Mouse (Mus musculus): ENCODE measurements around the gene Hs6st2.

Hs6st2 gene

DNA sequence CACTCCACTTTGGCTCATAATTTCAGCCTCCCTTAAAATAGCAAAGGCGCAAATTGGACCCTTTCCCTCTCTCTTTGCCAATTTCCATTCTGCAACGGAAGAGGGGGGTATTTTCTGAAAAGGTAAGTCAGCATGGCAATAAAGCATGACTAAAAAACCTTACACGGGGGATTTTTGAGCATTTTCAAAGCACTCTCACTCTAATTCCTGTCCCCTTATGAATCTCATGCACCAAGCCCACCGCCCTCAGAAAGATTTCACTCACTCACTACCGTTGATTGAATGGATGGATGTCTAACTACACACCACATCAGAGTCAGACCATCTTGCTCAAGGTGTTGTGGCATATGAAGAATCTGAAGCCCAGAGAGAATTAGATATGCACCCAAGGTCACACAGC lies at the start of gene Hs6st2:
Gene Hs6st2, minus strand, starts transcription at position 101 of the 400 bp plus-strand sequence.
- DNase-seq (ENCODE audit: extremely low read depth, insufficient read length, low spot score) = no peak

DNA sequence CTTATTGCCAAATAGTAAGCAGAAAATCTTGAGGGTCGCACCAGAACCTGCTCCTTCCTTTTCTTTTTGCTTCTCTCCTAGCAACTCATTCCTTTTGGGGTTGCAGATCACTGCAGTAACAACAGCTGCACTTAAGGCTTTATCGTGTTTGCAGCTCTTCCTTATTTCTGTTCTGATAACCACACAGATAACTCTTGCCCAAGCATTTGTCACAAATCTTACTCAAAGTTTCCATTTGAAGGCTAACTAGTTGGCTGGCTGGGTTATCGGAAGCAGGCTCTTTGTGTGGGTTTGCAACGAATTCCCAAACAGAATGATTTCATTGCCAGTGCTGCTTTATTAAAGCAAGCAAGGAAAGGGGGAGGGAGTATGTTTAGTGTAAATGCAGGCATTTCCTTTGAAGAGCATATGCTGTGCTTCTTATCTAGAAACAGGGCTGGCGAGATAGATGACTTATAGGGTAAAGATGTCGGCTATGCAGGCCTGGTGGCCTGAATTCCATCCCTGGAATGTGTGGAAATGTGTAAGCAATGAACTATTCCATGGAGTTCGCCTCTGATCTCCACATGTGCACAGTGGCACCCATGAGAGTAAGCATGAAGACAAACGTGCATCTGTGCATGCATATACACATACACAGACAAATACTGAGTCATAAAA lies 32.6 kb upstream of the Hs6st2 start:
- no peak for DNase-seq (ENCODE audit: extremely low read depth, insufficient read length, low spot score)

DNA sequence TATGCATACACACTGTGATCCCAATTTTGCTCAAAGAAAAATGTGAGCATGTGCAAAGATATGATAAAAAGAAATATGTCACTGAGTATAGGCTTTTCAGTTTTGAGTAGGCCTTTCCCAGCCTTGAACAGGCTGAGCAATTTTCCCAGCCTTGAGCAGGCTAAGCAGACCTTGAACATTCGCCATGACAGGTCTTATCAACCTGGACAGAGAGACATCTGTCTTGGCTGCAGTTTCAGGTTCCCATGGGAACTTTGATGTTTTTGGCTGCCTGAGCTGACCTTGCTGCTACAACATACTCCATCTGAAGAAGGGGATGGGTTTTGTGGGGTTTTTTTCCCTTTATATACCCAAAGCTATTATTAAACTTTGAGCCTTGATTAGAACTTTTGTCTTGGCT lies 31.3 kb upstream of the Hs6st2 start:
- DNase-seq (ENCODE audit: extremely low read depth, insufficient read length, low spot score) = no peak

DNA sequence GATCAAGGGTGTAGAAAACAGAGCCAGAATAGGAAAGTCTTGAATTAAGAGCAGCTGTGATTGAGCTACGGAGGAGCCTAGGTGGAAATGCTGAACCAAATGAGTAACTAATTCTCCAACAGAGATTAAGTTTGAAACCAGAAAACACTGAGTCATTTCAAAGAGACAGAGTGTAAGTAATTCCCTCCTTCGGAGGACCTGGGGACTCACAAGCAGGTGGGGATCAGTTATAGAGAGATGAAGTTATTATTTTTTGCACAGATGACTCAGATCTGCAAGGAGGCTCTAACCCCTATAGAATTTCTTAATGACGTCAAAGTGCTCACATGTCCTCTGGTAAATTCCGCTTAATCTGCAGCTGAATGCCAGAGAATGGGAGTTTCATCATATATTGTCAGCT lies 21.2 kb upstream of the Hs6st2 start:
- no peak for DNase-seq (ENCODE audit: extremely low read depth, insufficient read length, low spot score)

DNA sequence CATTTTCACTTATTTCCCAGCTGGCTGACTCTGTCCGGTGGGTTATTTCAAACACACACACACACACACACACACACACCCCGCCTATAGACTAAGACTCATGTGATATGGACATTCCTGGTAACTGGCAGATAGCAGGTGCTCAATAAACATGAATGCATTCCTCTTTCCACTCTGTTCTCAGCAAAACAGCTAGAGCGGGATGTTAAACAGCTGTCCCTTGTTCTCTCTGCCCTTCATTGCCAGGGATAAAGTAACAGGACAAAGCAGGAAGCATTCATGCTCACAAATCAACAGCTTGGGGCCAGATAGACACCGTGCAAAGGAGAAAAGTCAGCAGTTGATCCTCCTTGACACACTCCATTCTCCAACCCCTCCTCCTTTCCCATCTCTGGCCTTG lies 17.4 kb upstream of the Hs6st2 start:
- DNase-seq (ENCODE audit: extremely low read depth, insufficient read length, low spot score) = no peak

DNA sequence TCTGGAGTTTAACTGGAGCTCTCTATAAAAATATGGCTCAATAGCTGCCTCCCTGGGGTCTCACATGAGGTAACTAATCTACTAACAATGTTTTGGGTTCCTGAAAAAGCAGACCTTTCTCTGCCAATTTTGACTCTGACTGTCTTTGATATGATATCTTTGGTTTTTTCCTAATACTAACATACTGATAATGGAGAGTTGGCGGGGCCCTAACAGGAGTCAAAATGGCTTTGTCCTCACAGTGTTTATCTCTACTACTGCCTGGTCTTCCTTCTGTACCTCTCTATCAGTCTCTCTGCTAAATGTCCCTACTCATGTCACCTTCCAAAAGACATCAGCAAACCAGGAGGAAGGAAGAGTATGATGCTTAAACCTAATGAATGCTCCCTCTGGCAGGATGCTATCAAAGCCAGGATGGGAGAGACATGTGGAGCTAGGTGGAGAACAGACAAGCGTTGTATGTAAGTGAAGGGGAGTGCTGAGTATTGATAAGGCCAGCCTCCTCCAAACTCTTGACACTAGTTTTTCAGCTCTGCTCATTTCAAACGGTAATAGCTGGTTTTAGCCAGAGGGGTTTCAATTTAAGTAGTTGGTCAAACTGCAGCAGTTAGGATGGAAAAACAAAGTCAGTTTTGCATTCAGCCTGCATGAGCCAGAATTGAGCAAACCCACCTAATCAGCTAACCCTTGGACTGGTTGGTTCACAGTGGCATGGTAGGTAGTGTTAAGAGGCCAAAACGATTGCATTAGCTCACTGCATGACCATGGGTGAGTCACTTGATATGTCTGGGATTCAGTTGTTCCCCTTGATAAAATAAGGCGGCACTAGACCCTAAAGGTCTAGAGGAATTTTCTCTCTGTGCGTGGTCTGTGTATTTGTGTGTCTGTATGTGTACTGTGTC lies 4.6 kb upstream of the Hs6st2 start:
- no peak for DNase-seq (ENCODE audit: extremely low read depth, insufficient read length, low spot score)

DNA sequence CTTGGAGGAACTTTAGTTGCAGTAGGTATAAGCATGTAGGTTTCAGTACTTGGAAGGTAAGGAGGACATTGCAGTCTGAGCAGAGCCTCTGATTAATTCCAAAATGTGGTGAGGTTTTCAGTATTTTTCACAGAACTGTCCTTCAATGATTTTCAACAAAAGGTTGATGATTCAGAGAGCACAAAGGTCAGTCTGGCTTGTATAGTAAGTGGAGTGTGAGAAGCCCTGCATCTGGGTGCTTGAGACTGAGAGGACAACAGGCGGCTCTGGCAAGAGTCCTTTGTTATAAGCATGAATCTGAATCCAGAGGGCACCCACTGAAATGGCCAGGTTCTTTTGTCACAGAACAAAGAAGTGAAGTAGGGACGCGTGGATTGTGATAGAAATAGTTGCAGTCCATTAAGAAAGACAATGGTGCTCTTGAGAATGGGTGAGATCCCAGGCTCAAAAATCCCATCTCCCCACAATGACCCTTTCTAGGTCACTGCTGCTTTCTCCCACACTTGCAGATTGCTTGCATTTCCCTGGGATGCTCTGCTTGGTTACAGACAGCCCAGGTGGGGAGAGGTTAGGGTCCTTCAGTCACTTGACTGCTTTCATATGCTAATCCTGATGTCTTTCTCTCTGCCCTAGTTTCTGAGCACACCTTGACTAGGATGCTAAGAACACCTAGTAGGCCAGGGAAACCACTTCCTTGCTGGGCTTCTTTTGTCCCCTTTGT lies 2.8 kb upstream of the Hs6st2 start:
- no peak for DNase-seq (ENCODE audit: extremely low read depth, insufficient read length, low spot score)

DNA sequence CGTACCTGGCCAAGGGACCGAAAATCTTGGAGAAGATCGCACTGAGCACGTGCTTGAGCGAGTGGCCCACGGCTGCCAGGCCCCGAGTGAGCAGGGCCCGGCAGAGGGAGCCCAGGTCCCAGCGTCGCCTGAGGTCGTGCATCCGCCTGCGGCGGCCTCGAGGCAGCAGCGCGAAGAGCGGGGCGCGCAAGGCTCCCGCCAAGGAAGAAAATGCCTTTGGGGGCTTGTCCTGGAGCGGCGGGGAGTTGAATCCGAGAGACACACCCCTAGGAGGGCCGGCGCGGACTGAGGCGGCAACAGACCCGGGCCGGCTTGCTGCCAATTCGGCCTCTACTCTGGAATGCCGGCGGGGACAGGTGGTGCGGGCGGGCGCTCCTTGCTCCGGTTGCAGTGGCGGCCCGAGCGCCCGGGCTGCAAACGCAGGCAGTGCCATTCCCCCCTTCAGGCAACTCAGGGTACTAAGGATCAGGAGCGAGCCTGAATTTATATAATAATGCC lies 437 bp downstream of the Hs6st2 start:
- no peak for DNase-seq (ENCODE audit: extremely low read depth, insufficient read length, low spot score)

DNA sequence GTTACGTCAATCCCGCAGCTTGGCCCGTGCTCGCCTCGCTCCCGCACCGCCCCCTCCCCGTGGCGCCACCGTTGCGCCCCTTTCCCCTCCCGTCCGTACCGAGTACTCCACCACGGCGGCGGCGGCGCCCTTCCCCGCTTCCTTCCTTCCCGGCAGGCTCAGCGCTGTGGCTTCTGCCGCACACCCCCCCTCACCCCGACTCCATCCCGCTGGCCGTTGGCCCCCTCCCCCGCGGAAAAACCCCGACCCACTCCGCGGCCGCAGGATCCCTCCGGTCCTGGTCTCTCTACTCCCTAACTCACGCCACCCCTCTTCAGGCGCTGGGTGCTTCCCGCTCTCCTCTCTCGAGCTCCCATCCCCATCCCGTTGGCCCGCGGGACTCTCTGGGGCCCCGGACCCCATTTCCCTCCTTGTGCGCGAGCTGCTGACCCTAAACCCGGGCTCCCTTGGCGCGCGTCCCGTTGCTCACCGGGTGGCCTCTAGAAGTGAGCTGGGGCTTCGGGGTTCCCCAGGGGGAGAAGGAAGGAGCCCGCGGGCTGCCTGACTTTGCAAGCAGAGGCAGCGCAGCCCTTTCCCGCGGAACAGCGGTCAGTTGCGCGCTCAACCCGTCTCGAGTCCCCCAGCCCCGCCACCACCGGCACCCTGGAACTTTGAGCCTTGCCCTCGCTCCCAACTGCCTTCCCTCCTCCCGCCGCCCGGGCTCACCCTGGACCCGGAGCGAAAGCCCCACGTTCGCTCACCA lies 1.1 kb downstream of the Hs6st2 start:
- no peak for DNase-seq (ENCODE audit: extremely low read depth, insufficient read length, low spot score)

DNA sequence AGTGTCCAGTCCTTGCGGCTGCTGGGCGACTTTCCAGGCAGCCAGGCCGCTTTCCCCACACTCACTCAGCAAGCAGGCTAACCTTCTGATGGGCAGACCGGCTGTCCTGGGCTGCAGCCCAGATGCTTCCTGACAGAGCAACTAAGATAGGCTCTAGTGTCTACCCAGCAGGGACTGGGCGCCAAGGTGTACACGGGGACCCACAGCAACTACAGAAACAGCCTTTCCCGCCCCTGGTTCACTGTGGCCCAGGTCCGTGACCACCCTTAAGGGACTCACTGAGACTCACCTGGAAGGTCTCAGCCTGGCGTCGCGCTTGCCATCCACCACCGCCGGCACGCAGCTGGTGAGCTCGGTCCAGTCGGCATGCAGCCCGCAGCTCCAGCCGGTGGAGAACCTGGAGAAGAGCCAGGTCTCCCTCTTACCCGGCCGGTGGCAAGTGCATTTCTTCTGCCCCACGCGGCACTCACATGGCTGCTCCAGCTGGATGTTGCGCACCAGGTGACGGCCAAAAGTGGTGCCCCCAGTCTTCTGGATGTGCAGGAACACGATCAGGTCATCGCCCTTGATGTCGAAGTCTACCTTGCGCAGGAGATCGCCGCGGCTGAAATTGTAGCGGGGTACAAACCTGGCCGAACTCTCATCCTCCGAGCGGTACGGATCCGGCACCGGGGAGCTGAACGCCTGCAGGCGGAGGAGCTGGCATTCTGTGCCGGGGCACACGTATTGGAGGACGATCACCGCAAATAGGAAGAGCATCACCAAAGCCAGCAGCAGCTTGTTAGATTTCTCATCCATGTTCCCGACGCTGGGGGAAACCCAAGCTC lies 1.8 kb downstream of the Hs6st2 start:
- DNase-seq (ENCODE audit: extremely low read depth, insufficient read length, low spot score) = no peak

DNA sequence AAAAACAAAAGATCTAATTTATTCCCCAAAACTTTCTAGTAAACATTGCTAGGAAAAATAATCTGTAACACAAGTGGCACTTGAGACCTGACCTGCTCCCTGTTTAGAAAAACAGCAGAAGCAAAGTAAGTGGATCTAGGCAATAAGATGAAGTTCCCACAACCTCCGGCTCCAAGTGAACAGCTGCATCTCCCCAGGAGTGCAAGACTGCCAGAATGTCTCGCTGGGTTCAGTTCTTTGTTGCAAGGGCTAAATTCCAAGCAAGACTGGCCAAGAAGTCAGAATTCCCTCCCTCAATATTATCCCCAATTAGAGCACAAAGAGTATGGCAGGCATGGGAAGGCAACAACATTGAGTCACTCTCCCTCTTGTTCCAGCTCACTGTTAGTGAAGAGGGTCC lies 23.4 kb downstream of the Hs6st2 start:
- DNase-seq (ENCODE audit: extremely low read depth, insufficient read length, low spot score) = no peak

DNA sequence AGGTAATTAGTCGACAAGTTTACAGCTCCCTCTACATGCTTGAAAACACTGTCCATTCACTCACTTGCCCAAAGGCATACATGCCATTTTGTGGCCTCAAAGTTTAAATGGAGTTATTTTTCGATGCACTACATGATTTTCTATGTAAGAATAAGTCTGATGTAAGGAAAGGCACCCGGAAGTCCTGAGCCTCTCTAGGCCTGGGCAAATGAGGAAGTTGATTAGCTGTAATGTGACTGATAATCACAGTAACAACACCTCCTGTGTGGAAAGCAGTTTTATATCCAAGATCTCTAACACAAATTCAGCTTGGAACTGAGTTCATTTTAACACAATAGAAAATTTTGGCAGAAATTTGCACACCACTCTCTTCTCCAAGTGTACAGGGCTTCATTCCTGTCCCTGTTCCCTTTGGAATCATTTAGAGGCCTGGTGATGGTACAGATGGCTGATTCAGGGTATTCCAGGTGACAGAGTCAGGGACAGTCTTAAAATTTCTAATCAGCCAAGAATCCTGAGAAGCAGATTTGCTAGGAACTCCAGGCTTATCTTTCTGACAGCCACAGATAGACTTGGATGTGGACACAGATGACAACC lies 38.9 kb downstream of the Hs6st2 start:
- no peak for DNase-seq (ENCODE audit: extremely low read depth, insufficient read length, low spot score)

DNA sequence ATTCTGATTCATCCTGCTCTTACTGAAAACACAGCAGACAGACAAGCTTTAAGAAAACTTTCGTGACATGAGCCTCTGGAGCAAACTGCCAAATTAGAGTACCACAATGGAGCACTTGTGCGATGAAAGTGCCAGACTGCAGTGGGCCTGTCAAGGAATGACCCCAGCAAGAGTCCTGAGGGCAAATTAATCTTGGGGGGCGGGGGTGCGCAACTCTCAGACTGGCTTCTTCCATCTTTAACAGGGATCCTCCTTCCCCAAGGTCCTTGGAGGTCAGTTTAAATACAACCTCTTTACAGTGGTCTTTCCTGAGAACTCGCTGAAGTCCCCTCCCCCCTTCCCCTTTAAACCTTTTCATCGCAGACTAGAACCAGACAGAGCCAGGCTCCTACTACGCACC lies 45.9 kb downstream of the Hs6st2 start:
- DNase-seq (ENCODE audit: extremely low read depth, insufficient read length, low spot score) = no peak

DNA sequence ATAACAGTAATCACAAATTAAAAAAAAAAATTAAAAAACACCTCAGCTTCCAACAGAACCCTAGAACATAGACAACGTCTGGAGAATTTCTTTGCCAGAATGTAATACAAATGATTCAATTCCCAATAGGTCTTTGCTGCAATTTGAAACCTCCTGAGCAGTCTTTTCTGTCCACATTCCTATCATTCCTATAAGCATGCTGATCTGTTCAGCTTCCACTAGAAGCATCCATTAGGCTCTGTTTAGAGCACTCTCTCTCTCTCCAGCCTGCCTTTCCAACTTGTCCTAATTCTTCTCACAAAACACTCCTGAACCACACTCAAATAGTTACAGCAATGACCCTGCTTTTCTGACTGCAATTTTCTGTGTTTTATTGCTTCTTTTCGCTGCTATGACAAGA lies 50.3 kb downstream of the Hs6st2 start:
- no peak for DNase-seq (ENCODE audit: extremely low read depth, insufficient read length, low spot score)

DNA sequence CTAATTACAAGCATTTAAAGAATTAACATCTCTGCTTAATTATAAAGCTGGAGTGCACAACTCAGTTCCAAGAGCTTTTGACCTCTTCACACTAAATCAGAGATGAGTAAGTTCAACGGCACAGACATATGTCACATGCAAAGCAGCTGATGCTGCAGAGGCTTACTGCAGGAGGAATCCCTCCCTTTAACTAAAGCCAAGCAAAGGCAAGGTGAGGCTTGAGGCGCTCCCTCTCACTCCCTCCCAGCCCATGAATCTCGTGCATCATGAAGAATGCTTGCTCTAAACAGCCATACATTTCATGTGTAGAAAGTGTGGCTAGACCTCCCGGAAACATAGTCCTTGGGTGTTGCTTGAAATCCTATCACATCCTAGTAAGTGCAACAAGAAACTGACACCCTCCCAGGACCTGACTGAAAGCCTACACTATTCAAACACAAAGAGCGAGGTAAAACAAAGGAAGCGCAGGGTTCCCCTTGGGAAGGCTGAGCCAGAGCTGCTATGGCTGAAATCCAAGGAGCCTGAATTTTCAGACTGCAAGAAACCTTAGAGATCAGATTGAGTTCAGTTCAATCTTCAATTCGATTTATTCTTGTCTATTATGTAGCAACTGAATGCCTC lies 67.2 kb downstream of the Hs6st2 start:
- no peak for DNase-seq (ENCODE audit: extremely low read depth, insufficient read length, low spot score)

DNA sequence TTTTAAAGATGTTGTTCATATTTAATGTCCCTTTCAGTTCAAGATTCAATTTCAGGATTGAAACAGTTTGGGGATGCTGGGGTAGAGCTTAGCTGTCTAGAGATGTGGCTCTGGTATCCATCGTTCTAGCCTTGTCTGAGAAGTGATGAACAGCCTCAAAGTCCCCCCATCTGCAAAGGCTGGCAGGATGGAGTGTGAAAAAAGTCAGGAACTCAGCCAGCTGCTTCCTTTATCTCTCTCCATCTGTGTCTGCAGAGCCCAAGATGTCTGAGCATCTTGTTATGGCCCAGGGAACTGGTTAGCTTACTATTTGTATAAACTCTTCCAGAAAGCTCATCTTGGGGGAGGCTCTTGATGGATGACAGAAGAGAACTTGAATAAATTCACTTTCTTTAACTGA lies 70.9 kb downstream of the Hs6st2 start:
- no peak for DNase-seq (ENCODE audit: extremely low read depth, insufficient read length, low spot score)

DNA sequence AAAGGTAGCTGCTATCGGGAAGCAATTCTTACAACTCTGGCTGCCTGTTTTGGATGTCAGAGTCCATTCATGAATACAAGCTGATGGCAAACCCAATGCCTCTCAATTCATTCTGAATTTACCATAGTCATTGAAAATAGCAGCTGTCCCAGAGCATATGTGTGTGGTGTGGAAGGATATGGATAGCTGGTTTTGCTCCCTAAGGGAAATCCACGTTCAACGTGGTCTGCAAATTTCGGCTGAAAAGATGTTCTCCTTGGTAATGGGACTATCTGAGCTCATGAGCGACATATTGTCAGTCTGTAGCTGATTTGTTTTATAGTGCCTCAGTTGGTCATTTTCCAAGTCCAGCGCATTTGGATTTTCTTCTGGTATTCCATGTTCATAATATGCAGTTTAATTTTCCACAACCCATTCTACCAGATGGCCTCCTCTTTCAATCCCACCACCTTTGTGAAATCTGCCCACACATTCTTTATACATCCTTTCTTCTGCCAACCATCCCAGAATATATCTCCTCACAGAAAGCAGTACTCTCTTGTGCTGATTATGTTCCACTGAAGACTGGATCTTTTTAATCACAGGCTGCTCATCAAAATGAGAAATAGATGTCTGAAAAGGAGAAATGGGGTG lies 75.3 kb downstream of the Hs6st2 start:
- no peak for DNase-seq (ENCODE audit: extremely low read depth, insufficient read length, low spot score)

DNA sequence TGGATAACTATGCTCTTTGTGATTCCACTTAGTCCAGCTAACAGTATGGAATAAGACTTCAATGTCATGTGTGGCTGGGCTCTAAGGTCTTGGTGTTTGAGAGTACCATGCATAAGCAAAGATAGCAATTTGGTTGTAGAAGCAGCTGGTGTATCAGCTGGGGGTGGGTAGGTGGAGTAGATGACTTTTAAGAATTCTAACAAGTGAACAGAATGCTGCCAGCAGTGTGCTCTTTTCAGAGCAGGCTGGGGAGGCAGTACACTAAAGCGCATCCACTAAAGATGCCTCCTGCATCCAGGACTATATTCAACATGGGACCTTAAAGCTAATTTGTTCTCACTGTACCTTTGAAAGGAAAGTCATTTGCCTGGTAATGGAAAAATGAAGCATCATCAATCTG lies 88.9 kb downstream of the Hs6st2 start:
- no peak for DNase-seq (ENCODE audit: extremely low read depth, insufficient read length, low spot score)
